Mouse (Mus musculus) heart, adult 9 months (tissue): ENCODE data around the gene Wdr75.
A peak's percentile ranks its signal among the peaks of the same experiment; 100 is the strongest.

Experiments used
- DNase-seq, 2 experiments: peaks; one replicate each; pipeline ENCODE4 v3.0.0; 2022; ENCODE audit warnings: low spot score in 2 of 2

The Wdr75 gene

DNA sequence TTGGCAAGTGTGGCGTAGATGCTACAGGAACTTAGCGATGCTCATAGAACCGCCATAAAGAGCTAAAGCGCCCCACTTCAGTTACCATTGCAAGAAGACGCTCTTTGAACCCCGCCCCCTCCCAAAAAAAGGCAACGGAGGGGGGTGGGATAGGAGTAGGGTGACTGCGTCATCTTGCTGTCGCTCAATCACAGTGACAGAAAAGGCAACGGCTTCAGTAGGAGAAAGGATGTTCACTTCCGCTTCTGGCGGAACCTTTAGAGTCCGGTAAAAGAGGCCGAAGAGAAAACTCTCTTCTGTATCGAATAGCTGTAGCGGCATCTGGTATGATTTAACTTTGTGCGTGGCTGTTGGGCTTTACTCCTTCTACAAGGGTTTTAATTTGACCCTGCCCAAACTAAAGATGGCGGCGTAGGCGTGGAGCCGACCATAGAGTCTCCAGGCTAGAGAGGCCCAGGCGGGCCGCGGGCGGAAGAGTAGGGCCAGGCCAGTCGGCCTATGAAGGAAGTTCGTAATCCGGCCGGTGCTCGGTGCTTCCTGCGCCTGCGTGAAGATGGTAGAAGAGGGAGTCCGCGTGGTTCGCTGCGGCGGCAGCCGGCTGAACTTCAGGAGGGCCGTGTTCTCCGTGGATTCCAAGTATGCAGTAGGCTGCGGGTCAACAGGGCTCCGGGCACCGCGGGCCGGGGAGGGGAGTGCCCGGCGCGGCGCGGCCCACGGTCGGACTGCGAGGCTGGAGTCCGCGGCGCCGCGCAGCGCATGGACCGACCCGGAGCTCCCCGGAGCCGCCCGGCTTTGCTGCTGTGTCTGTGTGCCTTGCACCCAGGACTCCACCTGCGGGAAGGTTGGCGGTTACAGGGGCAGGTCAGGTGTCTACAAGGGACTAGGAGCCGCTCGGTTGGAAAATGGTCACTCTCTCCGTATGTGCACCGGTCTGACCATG is at the start of gene Wdr75:
TSS of gene Wdr75 (plus strand) at position 198 of the 940 bp plus-strand sequence.
- peak; percentile 93 to 96 for DNase-seq

- no peak for DNase-seq
Observed at GRCm38 (mm10) chr1:45755902-45756301, 39.1 kb upstream of the Wdr75 start.

- peak in 1 of 2 experiments; percentile 12 for DNase-seq
Observed at GRCm38 (mm10) chr1:45756707-45757106, 38.3 kb upstream of the Wdr75 start.

DNA sequence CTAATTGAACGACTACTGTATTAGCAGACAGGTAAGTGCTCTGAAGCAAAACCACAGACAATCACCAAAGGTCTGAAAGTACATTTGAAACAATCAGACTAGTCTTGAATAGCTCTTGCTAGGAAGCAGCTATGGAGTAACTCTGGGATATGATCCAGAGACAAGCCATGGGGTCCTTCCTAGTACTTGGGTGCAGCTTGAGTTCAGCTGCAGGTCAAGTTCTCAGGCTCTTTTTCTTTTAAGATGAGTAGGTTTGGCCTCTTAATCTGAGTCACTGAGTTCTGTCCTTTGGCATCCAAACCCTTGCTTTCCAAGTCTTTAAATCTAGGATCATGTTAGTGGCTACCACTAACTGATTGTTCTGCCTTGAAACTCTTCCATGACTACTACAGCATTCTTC is 37.0 kb upstream of the Wdr75 start:
- no peak for DNase-seq

GRCm38 (mm10) chr1:45760667-45761467 is 34.1 kb upstream of the Wdr75 start:
- no peak for DNase-seq

DNA sequence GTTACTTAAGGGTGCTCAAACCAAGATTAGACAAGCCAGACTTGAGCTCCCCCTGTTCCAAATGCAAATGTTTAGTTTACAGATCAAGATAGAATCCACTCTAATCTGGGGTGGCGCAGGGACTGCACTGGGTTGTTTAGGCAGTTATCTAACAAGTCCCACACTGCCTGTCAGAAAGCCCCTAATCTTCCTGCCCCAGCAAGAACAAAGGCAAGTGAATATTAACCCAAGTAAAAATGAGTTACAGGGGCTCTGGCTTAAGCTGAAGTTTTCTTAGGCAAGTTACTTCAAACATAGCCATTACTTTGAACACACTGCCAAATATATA is 33.5 kb upstream of the Wdr75 start:
- no peak for DNase-seq

- peak; percentile 82 to 83 for DNase-seq
Observed at GRCm38 (mm10) chr1:45765678-45766077, 29.3 kb upstream of the Wdr75 start.

DNA sequence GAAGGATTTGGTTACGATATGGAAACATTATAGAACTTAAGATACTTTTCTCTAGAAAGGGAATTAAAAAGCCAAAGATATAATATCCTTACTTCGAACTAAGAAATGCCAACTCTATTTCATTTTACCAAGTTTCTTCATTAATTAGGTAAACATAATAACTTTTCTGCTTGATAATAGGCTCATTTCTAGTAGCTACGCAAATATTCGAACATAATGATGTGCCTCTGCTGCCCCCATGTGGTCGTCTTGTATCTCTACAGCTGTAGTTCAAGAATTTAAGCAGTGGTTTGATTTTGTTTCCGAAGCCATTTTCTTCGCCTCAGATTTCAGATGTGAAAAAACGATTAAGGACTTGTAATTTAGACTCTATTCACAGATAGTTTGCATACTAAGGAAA is 28.8 kb upstream of the Wdr75 start:
- DNase-seq = peak in 1 of 2 experiments; percentile 41

GRCm38 (mm10) chr1:45767533-45767932 is 27.4 kb upstream of the Wdr75 start:
- peak; percentile 29 to 30 for DNase-seq

DNA sequence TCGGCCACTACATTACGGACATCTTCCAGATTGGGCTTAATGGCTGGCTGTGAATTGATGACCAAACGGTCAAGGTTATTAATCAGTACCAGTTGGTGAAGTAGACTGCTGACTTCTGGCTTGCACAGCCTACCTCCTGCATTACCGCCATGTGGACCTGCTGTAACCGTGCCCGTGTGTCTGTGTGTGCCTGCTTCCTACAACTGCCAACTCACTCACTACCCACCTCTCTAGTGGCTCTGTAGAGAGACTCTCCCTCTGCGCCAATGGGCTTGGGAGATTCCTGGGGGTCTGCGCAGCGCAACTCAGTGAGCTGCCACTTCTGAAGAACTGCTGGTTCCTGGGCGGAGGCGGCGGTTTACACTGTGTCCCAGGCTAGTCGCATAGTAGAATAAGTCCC is 25.6 kb upstream of the Wdr75 start:
- no peak for DNase-seq

- no peak for DNase-seq
Observed at GRCm38 (mm10) chr1:45770051-45770450, 24.9 kb upstream of the Wdr75 start.

GRCm38 (mm10) chr1:45780606-45781288 is 14.2 kb upstream of the Wdr75 start:
- DNase-seq = no peak

GRCm38 (mm10) chr1:45816889-45817288 is 21.9 kb downstream of the Wdr75 start:
- DNase-seq = peak in 1 of 2 experiments; percentile 21

DNA sequence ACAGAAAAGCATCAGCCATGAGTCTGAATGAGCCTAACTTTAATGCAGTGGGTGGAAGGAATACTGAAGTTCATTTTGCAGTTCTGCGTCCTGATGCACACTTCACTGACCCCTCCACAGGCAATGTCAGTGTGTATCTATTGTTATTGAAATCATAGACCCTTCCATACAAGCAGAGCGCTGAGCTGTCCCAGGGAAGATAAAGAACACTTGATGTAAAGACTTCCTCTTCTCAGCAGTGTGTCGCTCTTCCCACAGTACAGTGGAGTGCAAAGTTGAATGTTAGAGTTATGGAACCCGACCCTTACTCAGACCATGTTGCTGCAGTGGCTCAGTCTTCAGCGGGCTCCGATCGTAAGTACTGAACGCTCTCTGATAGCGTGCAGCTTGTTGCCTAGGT is 23.6 kb downstream of the Wdr75 start:
- DNase-seq = no peak

DNA sequence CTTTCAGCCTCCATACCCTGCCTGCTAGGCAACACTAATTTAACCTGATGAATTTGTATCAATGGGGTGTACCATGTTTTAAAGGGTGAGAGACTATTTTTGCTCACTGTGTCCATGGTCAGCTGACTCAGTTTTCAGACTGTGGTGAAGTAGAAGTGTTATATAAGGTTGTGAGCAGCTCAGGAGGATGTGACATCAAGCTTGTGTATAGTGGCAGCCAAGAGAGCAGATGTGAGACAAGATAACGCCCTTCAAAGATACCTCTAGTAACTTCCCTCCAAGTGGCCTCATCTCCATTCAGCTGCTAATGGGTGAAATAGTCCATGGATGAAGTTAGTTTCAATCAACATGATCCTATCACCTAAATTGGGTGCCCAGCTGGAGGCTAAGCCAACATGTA is 29.5 kb downstream of the Wdr75 start:
- DNase-seq = no peak

- peak; percentile 23 to 61 for DNase-seq
Observed at GRCm38 (mm10) chr1:45825140-45825539, 30.2 kb downstream of the Wdr75 start.

GRCm38 (mm10) chr1:45825630-45826029 is 30.7 kb downstream of the Wdr75 start:
- DNase-seq = no peak

DNA sequence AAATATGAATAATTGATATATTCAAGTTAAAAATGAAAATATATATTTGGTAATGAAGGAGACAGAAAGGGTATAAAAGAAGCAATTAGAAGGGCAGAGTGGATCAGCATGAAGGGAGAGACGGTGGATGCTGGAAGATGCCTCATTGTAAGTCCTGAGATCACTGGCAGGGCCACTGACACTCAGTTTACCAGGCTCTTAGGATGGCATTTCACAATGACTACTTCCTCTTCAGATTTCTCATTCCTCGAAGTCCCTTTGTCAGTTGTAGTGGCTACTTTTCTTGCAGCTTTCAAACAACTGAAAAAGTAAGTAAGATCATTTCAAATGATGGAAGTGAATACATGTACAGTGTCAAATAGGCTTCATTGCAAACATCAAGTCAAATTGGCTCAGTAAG is 31.2 kb downstream of the Wdr75 start:
- no peak for DNase-seq

DNA sequence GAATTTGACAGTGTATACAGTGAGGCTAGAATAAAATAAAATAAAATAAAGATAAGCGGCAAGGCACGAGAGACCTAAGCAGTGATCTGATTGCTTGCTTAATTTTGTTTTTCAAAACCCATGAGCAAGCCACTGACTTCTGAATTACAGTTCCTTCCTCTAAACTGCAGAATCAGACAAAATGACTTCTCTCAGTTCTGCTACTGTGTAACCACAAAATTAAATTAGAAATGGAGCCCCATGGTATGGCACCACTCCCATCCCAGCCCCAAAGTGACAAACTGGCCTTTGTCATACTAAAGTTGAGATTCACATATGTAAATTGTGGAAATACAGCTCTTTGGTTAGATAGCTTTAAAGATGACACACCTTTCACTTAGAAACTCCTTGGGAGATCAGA is 31.8 kb downstream of the Wdr75 start:
- DNase-seq = peak in 1 of 2 experiments; percentile 21

- no peak for DNase-seq
Observed at GRCm38 (mm10) chr1:45830453-45831206, 35.7 kb downstream of the Wdr75 start.

GRCm38 (mm10) chr1:45835362-45836063 is 40.5 kb downstream of the Wdr75 start:
- no peak for DNase-seq
